Comparison of ENCODE assay signal across 10 mouse cellular contexts in the genomic region with DNA sequence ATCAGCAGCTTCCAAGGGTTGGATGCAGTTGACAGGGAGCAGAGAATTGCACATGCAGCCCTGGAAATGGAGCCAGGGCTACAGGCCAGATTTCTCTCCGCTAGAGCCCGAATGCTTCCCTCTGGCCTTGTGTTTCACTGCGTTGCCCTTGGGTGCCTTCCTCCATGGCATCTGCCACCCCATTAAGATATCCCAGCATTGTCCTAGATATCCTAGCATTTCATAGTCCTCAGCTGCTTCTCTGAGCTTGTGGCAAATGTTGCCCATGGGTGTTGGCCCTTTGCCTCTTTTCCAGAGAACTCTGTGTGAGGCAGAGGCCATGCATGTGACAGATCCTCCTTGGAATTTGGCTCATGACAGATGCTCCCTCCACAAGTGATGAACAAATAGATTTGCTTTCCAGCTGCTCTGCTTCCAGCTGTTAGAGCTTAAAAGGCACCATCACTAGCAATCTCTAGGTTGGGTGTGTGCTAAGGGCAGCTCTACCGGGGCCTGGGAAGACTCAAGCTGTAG. TPM values are rescaled to one million over a fixed set of nuclear protein-coding genes. Genes with fewer than 3 reads are reported as not detected.
DNase-seq lines count a peak whose midpoint lies in the region.
"Had no signal": no experiment of that assay in that cellular context is flagged by ENCODE, and none has a peak within 500 bp of the region (broad histone marks: within the 10 kb centered on the region; RNA-seq: fewer than 3 reads in every experiment).

No protein-coding gene starts in this region.

- no peaks in the 10 kb centered on the region for H3K9me3 ChIP-seq in forebrain, embryonic 10.5 days
- H3K9me3 ChIP-seq: megakaryocyte, embryonic 14.5 days had no signal

- no peak overlapping the region for H3K27ac ChIP-seq in forebrain, embryonic 10.5 days

- peaks cover 12% of the 10 kb centered on the region for H3K4me1 ChIP-seq in forebrain, embryonic 10.5 days
- H3K4me1 ChIP-seq: megakaryocyte, embryonic 14.5 days had no signal

- DNase-seq in layer of hippocampus, postnatal 14 days (ENCODE audit: low spot score in 2 of 2), result peak; percentile 19 to 26
- DNase-seq in layer of hippocampus, adult 9-10 months (ENCODE audit: low spot score), result no peak
- DNase-seq in cerebellum, adult 11 months, result peak; percentile 20
- DNase-seq in gastrocnemius, postnatal 4 days (ENCODE audit: low spot score in 2 of 2), result peak; percentile 55 to 80
- DNase-seq in lung, postnatal 10 days, result peak; percentile 76
- DNase-seq in right cerebral cortex, postnatal 25 days, result no peak
- DNase-seq in thymus, postnatal 14 days, result no peak
- DNase-seq in forebrain, embryonic 10.5 days (ENCODE audit: extremely low spot score, low spot score), result no peak
- DNase-seq: right cerebral cortex, postnatal 4 days had no signal

- no peaks in the 10 kb centered on the region for H3K27me3 ChIP-seq in forebrain, embryonic 10.5 days (ENCODE audit: poor library complexity, severe bottlenecking)

- H3K36me3 ChIP-seq in forebrain, embryonic 10.5 days (replicated peaks), result no peaks in the 10 kb centered on the region

- no peak overlapping the region for H3K4me3 ChIP-seq in forebrain, embryonic 10.5 days
- H3K4me3 ChIP-seq: megakaryocyte, embryonic 14.5 days had no signal

- 91% methylated on average over 4 of the region's 4 CpGs for WGBS in forebrain, embryonic 10.5 days

RNA-seq across cellular contexts. Expression of gene Vstm4, which starts 37.8 kb away (rescaled TPM):
- total RNA-seq in layer of hippocampus, postnatal 14 days (2021), result 1 to 10 TPM; 4.7 to 5.0 TPM
- total RNA-seq in gastrocnemius, postnatal 4 days (2021), result 10 to 100 TPM; 41.5 to 43.6 TPM
- polyA plus RNA-seq in forebrain, embryonic 10.5 days (2016; fragmentation: Nextera tagmentation; extraction: Ambion mirVana), result 1.5 and 2.1 TPM in 2 replicates

Comparison
In these comparisons a context has a peak if more than half of its experiments do, and no peak if none do; other contexts are left out.
1. DNase-seq: peak in layer of hippocampus, postnatal 14 days (2 of 2), cerebellum, adult 11 months (single experiment), gastrocnemius, postnatal 4 days (2 of 2) and lung, postnatal 10 days (single experiment); none in layer of hippocampus, adult 9-10 months (single experiment), right cerebral cortex, postnatal 25 days (single experiment), thymus, postnatal 14 days (single experiment) and forebrain, embryonic 10.5 days (single experiment).
2. RNA of gene Vstm4, which starts 37.8 kb away (total RNA-seq): 41.5 to 43.6 TPM in gastrocnemius, postnatal 4 days; 4.7 to 5.0 TPM in layer of hippocampus, postnatal 14 days; every median in the first group is over 4 times any median in the second.